Comparison of ENCODE assay signal across 8 mouse cellular contexts in the genomic region with DNA sequence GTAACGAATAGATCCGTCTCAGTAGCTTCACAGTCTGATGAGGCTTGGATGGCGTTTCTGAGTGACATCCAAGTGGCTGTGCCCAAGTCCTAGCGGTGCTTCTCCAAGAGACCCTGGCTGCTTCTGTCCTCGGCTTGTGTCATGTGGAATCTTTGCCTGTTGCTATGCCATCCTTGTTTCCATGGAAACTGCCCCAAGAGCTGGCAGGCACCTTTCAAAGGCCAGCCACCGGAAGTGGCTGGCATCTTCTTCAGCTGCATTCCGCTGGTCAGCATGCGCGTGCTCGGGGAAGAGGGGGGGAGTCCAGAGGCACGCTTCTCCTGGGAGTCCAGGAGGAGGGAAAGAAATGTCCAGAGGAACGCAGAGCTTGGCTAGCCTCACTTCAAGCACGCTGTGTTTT.
DNase-seq lines count a peak whose midpoint lies in the region; ATAC-seq and TF ChIP-seq lines count a peak whose summit lies in the region.

No protein-coding gene starts in this region.

- no peak for TF ChIP-seq CTCF in layer of hippocampus, adult 2 months (conservative IDR thresholded peaks at IDR 0.05)

- 54% methylated on average over 13 of the region's 13 CpGs for WGBS in forebrain, embryonic 10.5 days
- WGBS in midbrain, embryonic 16.5 days, result 9% methylated on average over 12 of the region's 13 CpGs

- no peaks in the 10 kb centered on the region for H3K27me3 ChIP-seq in forebrain, embryonic 10.5 days (ENCODE audit: poor library complexity, severe bottlenecking)
- H3K27me3 ChIP-seq in midbrain, embryonic 16.5 days (ENCODE audit: control insufficient read depth, insufficient read depth, low read depth, low read length), result no peaks in the 10 kb centered on the region

- H3K27ac ChIP-seq in forebrain, embryonic 10.5 days, result no peak overlapping the region
- peak overlapping the region; percentile 78 for H3K27ac ChIP-seq in layer of hippocampus, adult 2 months
- peak overlapping the region; percentile 63 for H3K27ac ChIP-seq in midbrain, embryonic 16.5 days (ENCODE audit: low read length)

- peak; percentile 72 for DNase-seq in brain, embryonic 18.5 days (ENCODE audit: low read depth, low spot score)
- peak; percentile 31 for DNase-seq in forebrain, embryonic 10.5 days (ENCODE audit: extremely low spot score, low spot score)
- peak; percentile 56 to 81 for DNase-seq in layer of hippocampus, adult 2 months (ENCODE audit: low spot score in 2 of 2)
- no peak for DNase-seq in heart, postnatal 4 days
- DNase-seq in heart, postnatal 36 days, result no peak
- no peak for DNase-seq in adrenal gland, postnatal 25 days
- DNase-seq in ovary, adult 18-20 months (ENCODE audit: low spot score), result no peak

- H3K36me3 ChIP-seq in forebrain, embryonic 10.5 days (replicated peaks), result no peaks in the 10 kb centered on the region
- H3K36me3 ChIP-seq in midbrain, embryonic 16.5 days (ENCODE audit: control insufficient read depth, insufficient read depth, low read length), result no peaks in the 10 kb centered on the region

- intact Hi-C loops in heart, postnatal 36 days (cut with DNase I), result no loop called here

- peak; percentile 92 for ATAC-seq in midbrain, embryonic 16.5 days

- peak overlapping the region; percentile 55 for H3K4me2 ChIP-seq in midbrain, embryonic 16.5 days (ENCODE audit: low read length)

- H3K9me3 ChIP-seq in forebrain, embryonic 10.5 days, result no peaks in the 10 kb centered on the region; the same call in 1 of the 2 replicates
- H3K9me3 ChIP-seq in midbrain, embryonic 16.5 days (replicated peaks; ENCODE audit: control insufficient read depth, low read length, poor library complexity, severe bottlenecking), result no peaks in the 10 kb centered on the region

- H3K9ac ChIP-seq in midbrain, embryonic 16.5 days (ENCODE audit: low read depth, low read length), result no peak overlapping the region

- H3K4me3 ChIP-seq in forebrain, embryonic 10.5 days, result no peak overlapping the region
- peak overlapping the region; percentile 40 for H3K4me3 ChIP-seq in layer of hippocampus, adult 2 months
- peak overlapping the region; percentile 17 for H3K4me3 ChIP-seq in midbrain, embryonic 16.5 days (ENCODE audit: low read depth, low read length)

- peaks cover 12% of the 10 kb centered on the region for H3K4me1 ChIP-seq in forebrain, embryonic 10.5 days
- peaks cover 20% of the 10 kb centered on the region for H3K4me1 ChIP-seq in midbrain, embryonic 16.5 days (ENCODE audit: control insufficient read depth, insufficient read depth, low read length)

Comparison
In these comparisons a context has a peak if more than half of its experiments do, and no peak if none do; other contexts are left out.
1. DNase-seq: peak in brain, embryonic 18.5 days (single experiment), forebrain, embryonic 10.5 days (single experiment) and layer of hippocampus, adult 2 months (2 of 2); none in heart, postnatal 4 days (single experiment), heart, postnatal 36 days (0 of 2), adrenal gland, postnatal 25 days (single experiment) and ovary, adult 18-20 months (single experiment).